Mouse (Mus musculus): ENCODE data around the gene Inpp5f.

- TF ChIP-seq CTCF (IDR thresholded peaks at IDR 0.05; ENCODE audit: low read depth, low read length) (no peak), POLR2A (IDR thresholded peaks at IDR 0.05; ENCODE audit: borderline replicate concordance, low read depth, low read length) (no peak)
These were observed 9.1 kb downstream of the Inpp5f start for GRCm38 (mm10) chr7:128620178-128620577.

Data from bone marrow macrophage, adult 2 months (primary cell).